Mouse (Mus musculus): ENCODE results near the gene Ifnar1. TPM values are rescaled to one million over a fixed set of nuclear protein-coding genes. Genes with fewer than 3 reads are reported as not detected.
"Not testable (repeated sequence)": the region's sequence is repeated elsewhere in the genome, so short reads cannot be mapped to it uniquely, and the experiment has no call there.

Ifnar1 gene
- polyA plus RNA-seq, 2 experiments = 11.6 to 16.2 TPM

DNA sequence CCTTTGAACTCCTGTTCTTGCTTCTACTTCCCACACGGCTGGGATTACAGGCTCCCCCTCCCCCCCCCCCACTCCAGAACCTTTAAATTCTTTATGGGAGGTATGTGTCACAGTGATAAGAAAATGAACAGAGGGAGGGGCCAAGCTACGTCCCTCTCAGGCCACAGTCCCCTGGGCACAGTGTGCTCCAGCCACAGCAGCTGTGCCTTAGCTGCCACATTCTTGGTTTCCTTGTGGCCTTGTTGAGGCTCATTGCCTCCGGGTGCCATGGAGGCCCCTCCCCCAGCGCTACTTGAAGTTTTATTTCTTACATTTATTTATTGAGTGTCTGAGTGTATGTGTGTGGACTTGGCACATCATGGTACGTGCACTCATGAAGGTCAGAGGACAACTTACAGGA is 42.5 kb downstream of the Ifnar1 start:
- 29% methylated on average over 5 of the region's 5 CpGs for WGBS (ENCODE audit: insufficient replicate concordance)
- no peak overlapping the region for H3K4me3 ChIP-seq (ENCODE audit: insufficient read depth in 1 of 2, low read depth in 2 of 2, low read length in 2 of 2)
- 0 out of 2 replicates have a peak overlapping the region, but pooled peaks have one; percentile 18 for H3K4me2 ChIP-seq (ENCODE audit: low read depth)
- peaks cover 7 to 17% of the 10 kb centered on the region in 2 experiments for H3K4me1 ChIP-seq (replicated peaks; ENCODE audit: control insufficient read depth in 2 of 2, insufficient read depth in 2 of 2, low read length in 1 of 2)
- H3K9me3 ChIP-seq (ENCODE audit: control insufficient read depth, low read length) = no peaks in the 10 kb centered on the region
- ATAC-seq (ENCODE audit: insufficient read depth) (peak; percentile 55; the same call in 1 of the 2 replicates), DNase-seq (ENCODE audit: low read depth in 3 of 3, low spot score in 3 of 3) (no peak)
- TF ChIP-seq EP300 (IDR thresholded peaks at IDR 0.05; ENCODE audit: low read depth) (no peak), CTCF (IDR thresholded peaks at IDR 0.05; ENCODE audit: low read depth) (no peak)
- H3K9ac ChIP-seq (replicated peaks) = no peak overlapping the region
- no peaks in the 10 kb centered on the region for H3K36me3 ChIP-seq (replicated peaks; ENCODE audit: control insufficient read depth, insufficient read depth, low read depth)
- H3K27me3 ChIP-seq (ENCODE audit: control insufficient read depth, insufficient read depth, low read length) = no peaks in the 10 kb centered on the region; the same call in none of the 2 replicates
- no peak overlapping the region for H3K27ac ChIP-seq

DNA sequence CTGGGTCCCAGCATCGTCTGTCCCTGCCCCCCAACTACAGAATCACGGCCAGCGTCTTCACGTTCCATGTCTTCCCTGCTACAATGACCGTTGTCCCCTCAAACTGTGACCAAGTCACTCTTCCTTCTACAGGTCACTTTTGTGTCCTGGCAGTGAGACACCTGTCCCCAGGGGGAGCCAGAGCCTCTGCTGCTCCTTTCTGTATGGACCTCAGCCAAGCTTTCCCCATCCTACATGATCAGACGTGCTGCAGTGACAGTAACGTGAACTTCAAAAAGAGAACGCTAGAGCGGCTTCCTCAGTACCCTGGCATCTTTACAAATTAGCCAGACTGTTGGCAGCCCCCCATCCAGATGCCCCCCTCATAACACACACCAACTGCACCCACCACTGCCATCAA is 43.5 kb downstream of the Ifnar1 start:
- Histone ChIP-seq H3K36me3 (replicated peaks; ENCODE audit: control insufficient read depth, insufficient read depth, low read depth) (no peaks in the 10 kb centered on the region), H3K4me2 (ENCODE audit: low read depth) (no peak overlapping the region), H3K27ac (no peak overlapping the region), H3K9me3 (ENCODE audit: control insufficient read depth, low read length) (no peaks in the 10 kb centered on the region), H3K9ac (replicated peaks) (no peak overlapping the region), H3K4me3 (ENCODE audit: insufficient read depth in 1 of 2, low read depth in 2 of 2, low read length in 2 of 2) (no peak overlapping the region), H3K27me3 (ENCODE audit: control insufficient read depth, insufficient read depth, low read length) (no peaks in the 10 kb centered on the region; the same call in 1 of the 2 replicates), H3K4me1 (replicated peaks; ENCODE audit: control insufficient read depth in 2 of 2, insufficient read depth in 2 of 2, low read length in 1 of 2) (peaks cover 11 to 22% of the 10 kb centered on the region in 2 experiments)
- 81% methylated on average over 9 of the region's 9 CpGs for WGBS (ENCODE audit: insufficient replicate concordance)
- DNase-seq (ENCODE audit: low read depth in 3 of 3, low spot score in 3 of 3) = no peak
- ATAC-seq (ENCODE audit: insufficient read depth) = no peak
- TF ChIP-seq EP300 (IDR thresholded peaks at IDR 0.05; ENCODE audit: low read depth) = no peak
- peak; percentile 60 for TF ChIP-seq CTCF (IDR thresholded peaks at IDR 0.05; ENCODE audit: low read depth)

DNA sequence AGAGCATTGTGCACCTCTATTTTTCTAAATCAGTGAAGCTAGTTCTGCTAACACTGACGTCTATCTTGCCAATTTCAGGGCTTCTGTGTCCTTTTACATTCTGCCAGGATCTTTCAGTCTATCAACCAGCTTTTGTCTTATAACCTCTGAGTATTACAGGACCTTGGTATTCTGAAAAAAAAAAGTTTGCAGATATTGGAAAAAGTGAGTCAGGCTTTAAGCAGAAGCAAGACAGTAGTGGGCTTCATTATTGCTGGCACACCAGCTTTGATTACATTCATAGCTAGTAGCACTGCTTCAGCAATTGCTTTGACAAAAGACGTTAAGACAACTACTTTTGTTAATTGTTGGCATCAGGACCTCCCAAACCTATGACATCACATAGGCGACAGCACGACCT is 45.8 kb downstream of the Ifnar1 start:
- H3K4me2 ChIP-seq (ENCODE audit: low read depth); H3K9ac ChIP-seq (replicated peaks); ATAC-seq (ENCODE audit: insufficient read depth); H3K4me3 ChIP-seq (ENCODE audit: insufficient read depth in 1 of 2, low read depth in 2 of 2, low read length in 2 of 2); H3K27me3 ChIP-seq (ENCODE audit: control insufficient read depth, insufficient read depth, low read length); H3K9me3 ChIP-seq (ENCODE audit: control insufficient read depth, low read length); H3K27ac ChIP-seq; DNase-seq (ENCODE audit: low read depth in 3 of 3, low spot score in 3 of 3); H3K36me3 ChIP-seq (replicated peaks; ENCODE audit: control insufficient read depth, insufficient read depth, low read depth): not testable (repeated sequence)
- WGBS (ENCODE audit: insufficient replicate concordance) = 63% methylated on average over 4 of the region's 4 CpGs
- peaks cover 11 to 30% of the 10 kb centered on the region in 2 experiments for H3K4me1 ChIP-seq (replicated peaks; ENCODE audit: control insufficient read depth in 2 of 2, insufficient read depth in 2 of 2, low read length in 1 of 2)

DNA sequence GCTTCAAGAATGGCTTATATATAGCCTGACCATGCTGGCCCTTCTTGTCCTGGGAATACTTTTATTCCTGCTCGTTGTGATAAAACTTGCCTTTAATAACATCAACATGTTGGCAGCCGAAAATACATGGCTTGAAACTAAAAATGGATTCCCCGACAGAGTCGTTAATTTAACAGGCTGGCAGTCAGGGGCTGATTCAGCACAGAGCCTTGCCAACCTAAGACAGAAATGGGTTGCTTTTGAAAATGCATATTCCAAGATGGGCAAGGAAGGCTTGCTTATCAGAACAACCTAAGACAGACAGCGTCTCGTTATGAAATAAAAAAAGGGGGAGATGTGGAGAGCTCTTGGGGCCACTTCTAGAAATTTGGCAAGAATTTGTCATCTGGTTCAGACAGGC is 46.8 kb downstream of the Ifnar1 start:
- Histone ChIP-seq H3K4me1 (replicated peaks; ENCODE audit: control insufficient read depth in 2 of 2, insufficient read depth in 2 of 2, low read length in 1 of 2) (peaks cover 16 to 38% of the 10 kb centered on the region in 2 experiments), H3K4me3 (ENCODE audit: insufficient read depth in 1 of 2, low read depth in 2 of 2, low read length in 2 of 2) (no peak overlapping the region)
- WGBS (ENCODE audit: insufficient replicate concordance) = 64% methylated on average over 6 of the region's 6 CpGs

DNA sequence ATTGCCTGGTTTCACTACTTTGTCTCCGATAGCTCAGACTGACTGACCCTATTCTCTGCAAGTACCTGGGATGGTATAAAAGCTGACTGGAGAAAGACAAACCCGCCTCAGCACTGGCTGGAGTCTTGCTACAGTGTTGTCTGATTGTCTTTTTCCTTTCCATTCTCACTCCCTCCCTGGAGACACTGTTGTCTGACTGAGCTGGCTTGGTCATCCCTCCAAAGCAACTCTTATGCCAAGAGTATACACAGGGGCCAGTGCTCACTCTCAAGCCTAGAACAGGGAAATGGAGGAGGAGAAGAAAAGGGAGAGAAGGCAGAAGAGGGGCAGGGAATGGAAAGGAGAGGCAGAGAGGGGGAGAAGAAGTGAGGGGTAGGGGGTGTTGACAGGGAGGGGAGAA is 47.4 kb downstream of the Ifnar1 start:
- H3K27ac ChIP-seq = no peak overlapping the region
- H3K4me3 ChIP-seq (ENCODE audit: insufficient read depth in 1 of 2, low read depth in 2 of 2, low read length in 2 of 2) = no peak overlapping the region
- H3K4me1 ChIP-seq (replicated peaks; ENCODE audit: control insufficient read depth in 2 of 2, insufficient read depth in 2 of 2, low read length in 1 of 2) = peaks cover 18 to 38% of the 10 kb centered on the region in 2 experiments
- H3K9ac ChIP-seq (replicated peaks) = no peak overlapping the region
- H3K9me3 ChIP-seq (ENCODE audit: control insufficient read depth, low read length) = no peaks in the 10 kb centered on the region
- ATAC-seq (ENCODE audit: insufficient read depth) (no peak), DNase-seq (ENCODE audit: low read depth in 3 of 3, low spot score in 3 of 3) (no peak)
- no peaks in the 10 kb centered on the region for H3K36me3 ChIP-seq (replicated peaks; ENCODE audit: control insufficient read depth, insufficient read depth, low read depth)
- TF ChIP-seq CTCF (IDR thresholded peaks at IDR 0.05; ENCODE audit: low read depth) (no peak), EP300 (IDR thresholded peaks at IDR 0.05; ENCODE audit: low read depth) (no peak)
- no peaks in the 10 kb centered on the region; the same call in 1 of the 2 replicates for H3K27me3 ChIP-seq (ENCODE audit: control insufficient read depth, insufficient read depth, low read length)
- no peak overlapping the region for H3K4me2 ChIP-seq (ENCODE audit: low read depth)
- 66% methylated on average over 2 of the region's 2 CpGs for WGBS (ENCODE audit: insufficient replicate concordance)

More for the DNA sequence above, 46.8 kb downstream of the Ifnar1 start:
- Histone ChIP-seq H3K9me3 (ENCODE audit: control insufficient read depth, low read length) (no peaks in the 10 kb centered on the region), H3K9ac (replicated peaks) (no peak overlapping the region), H3K27ac (no peak overlapping the region), H3K4me2 (ENCODE audit: low read depth) (no peak overlapping the region), H3K27me3 (ENCODE audit: control insufficient read depth, insufficient read depth, low read length) (no peaks in the 10 kb centered on the region; the same call in 1 of the 2 replicates), H3K36me3 (replicated peaks; ENCODE audit: control insufficient read depth, insufficient read depth, low read depth) (no peaks in the 10 kb centered on the region)
- no peak for ATAC-seq (ENCODE audit: insufficient read depth)
- no peak for TF ChIP-seq EP300 (IDR thresholded peaks at IDR 0.05; ENCODE audit: low read depth)
- TF ChIP-seq CTCF (IDR thresholded peaks at IDR 0.05; ENCODE audit: low read depth) = no peak
- DNase-seq (ENCODE audit: low read depth in 3 of 3, low spot score in 3 of 3) = no peak

All from liver, embryonic 14.5 days (tissue).